Mouse (Mus musculus) telencephalon, adult 2 months (tissue): Measurements from ENCODE around the gene Cyp26a1.

ENCODE experiments used
- DNase-seq: peaks from one replicate; pipeline ENCODE4 v3.0.0-alpha.2; 2011; ENCODE audit warnings: low read depth, low spot score

The Cyp26a1 gene

GRCm38 (mm10) chr19:37698273-37699160 lies 919 bp downstream of the Cyp26a1 start:
- DNase-seq, result no peak

GRCm38 (mm10) chr19:37699711-37700110 lies 2.1 kb downstream of the Cyp26a1 start:
- no peak for DNase-seq

DNA sequence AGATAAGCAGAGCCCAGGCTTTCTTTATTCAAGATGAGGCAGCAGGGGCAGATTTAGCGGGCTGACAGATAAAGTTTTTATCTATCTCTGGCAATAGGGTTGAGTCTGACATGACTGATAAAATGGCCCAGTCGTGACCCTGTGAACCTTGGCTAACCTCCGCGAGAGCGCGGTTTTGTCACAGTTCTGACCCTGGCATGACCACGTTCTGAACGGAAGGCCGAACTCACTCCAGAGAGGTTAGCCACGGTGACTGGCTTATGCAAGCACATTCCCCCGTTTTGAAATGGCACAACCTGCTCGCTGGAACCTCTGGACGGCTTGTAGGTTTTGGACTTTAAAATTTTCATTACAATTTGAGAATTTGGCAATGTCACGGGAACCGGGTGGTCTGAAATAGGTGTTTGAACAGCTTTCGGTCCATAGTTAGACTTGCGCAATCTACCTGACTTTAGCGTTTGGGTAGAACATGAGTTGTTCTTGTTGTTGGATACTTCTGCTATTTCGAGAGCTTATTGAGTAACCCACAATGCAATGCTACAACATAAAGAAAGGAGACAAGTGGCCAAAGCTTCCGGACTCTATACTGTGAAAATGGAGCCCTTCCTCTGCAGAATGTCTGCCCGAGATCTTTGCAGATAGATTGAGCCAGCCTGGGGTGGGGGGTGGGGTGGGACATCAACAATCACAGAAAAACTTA lies 4.9 kb downstream of the Cyp26a1 start:
- DNase-seq, result no peak

DNA sequence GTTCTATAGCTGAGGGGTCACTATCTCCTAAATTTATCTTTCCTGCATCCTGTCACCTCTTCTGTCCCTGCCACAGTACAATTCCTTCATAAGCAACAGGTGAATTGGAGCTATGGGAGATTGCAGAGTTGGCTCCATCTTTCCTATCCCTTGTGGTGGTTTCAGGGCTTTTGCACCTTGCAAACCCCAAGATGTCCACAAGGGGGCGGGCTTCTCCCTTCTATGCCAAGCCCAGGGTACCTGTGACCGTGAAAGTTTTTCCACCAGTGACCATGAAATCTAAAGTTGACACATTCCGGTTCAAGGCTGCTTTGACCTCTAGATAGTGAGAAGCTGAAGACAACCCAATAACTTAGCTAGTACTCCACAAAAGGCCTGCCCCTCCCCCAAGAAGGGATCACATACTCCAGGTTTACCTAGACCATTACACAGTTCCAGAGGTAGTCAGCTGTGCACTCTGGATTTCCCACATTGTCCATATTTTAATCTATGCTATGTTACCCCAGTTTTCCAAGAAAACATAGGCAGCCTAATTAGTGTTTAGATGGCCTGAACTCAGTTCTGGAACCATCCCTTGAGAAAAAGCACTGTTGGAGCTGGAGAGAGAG lies 6.4 kb downstream of the Cyp26a1 start:
- no peak for DNase-seq

- DNase-seq, result no peak
Measured at GRCm38 (mm10) chr19:37705722-37706121, 8.1 kb downstream of the Cyp26a1 start.

DNA sequence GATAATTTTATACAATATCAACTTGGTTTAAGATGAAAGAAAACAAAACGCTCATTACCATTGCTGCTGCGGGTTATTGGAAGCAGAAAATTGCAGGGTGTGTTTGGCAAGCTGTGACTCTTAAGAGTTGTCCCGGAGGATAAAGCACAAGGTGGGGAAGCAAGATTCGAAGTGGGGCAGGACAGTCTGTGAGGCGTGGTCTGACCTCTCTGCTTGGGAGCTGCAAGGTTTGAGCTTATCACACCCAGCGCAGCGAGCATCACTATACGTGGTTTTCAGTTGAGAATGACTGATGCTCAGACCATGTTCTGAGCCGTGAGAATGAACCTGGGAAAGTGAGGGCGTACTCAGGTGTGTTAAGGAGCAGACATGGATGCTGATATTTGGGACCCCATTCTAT lies 17.1 kb downstream of the Cyp26a1 start:
- DNase-seq, result no peak

GRCm38 (mm10) chr19:37715980-37716379 lies 18.4 kb downstream of the Cyp26a1 start:
- no peak for DNase-seq

DNA sequence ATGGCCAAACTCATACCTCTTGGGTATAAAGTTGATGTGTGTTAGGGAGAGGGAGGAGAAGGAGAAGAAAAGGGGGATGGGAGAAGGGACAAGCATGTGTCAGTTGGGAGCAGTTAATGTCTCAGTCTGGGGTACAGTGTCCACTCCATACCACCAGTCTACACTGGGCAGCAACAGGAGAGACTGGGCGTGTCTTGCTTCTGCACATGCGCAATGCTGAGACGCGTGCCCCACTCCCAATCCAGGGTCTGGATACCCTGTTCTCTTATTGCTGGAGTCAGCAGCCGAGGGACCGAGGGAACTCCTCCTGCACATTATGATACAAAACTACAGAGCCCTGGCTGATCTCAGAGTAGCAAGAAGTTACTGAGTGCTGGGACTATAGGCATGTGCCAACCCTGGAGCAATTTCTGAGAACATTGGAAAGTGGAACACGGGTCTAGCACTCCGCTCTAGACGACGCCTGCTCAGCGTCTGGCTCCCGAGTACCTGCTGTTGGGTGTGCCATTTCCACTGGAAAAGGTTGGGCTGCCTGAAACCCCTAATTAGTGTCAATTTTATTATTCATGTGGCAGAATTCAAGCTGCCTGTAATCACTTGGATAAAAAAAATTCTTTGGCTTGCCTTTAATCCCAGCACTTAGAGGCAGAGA lies 19.1 kb downstream of the Cyp26a1 start:
- DNase-seq, result no peak

- no peak for DNase-seq
Measured at GRCm38 (mm10) chr19:37719166-37719565, 21.6 kb downstream of the Cyp26a1 start.

DNA sequence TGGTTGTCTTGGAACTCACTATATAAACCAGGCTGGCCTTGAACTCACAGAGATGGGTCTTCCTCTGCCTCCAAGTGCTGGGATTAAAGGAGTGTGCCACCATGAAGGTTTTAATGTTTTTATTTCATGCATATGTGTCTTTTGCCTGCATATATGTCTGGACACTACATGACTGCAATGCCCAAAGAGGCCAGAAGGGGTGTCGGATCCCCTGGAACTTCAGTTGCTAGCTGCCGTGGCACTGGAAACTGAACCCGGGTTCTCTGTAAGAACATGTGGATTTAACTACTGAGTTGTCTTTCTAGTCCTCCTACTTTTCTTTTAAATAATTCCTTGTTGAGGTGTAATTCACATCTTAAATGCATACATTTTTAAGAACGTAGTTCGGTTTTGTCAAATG lies 27.0 kb downstream of the Cyp26a1 start:
- DNase-seq, result no peak

DNA sequence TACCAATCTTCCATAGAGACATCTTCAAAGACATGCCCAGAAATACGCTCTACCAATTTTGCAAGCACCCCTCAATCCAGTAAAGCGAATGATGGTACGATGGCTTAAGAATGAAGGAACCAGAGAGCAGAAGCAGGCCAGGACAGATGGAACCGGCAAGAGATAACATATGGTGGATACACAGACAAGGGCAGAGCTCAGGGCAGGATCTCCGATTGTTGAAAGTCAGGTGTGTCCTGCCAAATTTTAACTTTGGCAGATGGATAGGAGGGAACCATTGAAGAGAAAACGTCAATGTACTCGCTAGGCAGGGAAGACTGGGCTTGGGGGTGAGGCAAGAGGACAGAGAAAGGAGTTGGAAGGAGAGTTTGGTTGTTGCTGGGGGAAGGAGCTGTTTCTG lies 29.0 kb downstream of the Cyp26a1 start:
- no peak for DNase-seq

DNA sequence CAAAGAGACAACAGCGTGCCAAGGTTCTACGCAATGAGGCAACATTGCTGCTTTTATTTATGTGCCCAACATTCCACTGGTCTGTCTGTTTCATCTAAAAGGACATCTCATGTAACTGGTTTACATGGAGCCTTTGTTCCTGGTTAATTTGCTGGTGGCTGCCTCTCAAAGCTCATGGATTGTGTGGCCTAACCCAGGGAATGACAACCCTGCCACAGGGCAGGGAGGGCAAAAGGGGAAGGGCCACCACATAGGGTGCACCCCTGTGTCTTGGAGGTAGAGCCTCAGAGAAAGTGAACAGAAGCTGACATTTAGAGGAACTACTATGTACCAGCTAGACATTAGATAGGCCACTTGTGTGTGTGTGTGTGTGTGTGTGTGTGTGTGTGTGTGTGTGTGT lies 29.8 kb downstream of the Cyp26a1 start:
- no peak for DNase-seq

DNA sequence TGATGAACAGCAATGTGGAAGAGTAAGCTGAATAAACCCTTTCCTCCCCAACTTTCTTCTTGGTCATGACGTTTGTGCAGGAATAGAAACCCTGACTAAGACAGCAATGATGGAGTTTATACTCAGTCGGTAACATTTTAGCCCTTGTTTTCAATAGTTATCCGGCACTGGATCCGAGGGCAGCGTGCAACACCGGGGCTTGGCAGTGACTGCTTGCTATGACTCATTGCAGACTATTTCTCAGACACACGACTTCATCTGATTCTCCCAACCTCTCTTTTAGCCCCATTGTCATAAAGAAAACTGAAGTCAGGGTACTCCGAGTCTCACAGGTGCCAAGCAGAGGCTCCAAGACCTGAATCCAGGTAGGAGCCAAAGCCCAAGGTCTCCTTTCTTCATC lies 37.8 kb downstream of the Cyp26a1 start:
- DNase-seq, result no peak

DNA sequence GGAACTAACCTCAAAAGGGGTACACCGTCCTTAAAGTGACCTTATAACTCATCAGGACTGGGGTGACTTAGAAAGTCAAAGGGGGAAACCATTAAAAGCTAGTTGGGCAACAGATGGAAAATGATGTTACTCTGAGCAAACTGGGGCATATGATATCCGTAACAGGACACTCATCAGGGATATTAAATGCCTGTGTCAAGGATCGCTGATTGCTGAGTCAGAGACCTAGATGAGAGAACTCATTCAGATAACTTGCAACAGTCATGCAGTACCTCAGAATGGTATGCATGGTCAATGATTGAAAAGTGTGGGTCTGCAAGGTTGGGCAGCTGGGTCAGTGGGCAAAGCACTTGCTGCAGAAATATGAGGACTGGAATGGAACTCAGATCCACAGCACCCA lies 41.0 kb downstream of the Cyp26a1 start:
- DNase-seq, result no peak

- no peak for DNase-seq
Measured at GRCm38 (mm10) chr19:37740043-37740442, 42.4 kb downstream of the Cyp26a1 start.
